Comparison of ENCODE assay signal across 8 mouse cellular contexts in genomic region chr9:35210542-35211474, GRCm38 (mm10). TPM values are rescaled to one million over a fixed set of nuclear protein-coding genes. Genes with fewer than 3 reads are reported as not detected.
DNase-seq lines count a peak whose midpoint lies in the region; ATAC-seq lines count a peak whose summit lies in the region.

Gene Foxred1 (minus strand): TSS chr9:35211055.

- H3K4me3 ChIP-seq in hindbrain, embryonic 16.5 days (ENCODE audit: low read length) = peak within 1 kb of the TSS; percentile 90
- peak within 1 kb of the TSS; percentile 100 for H3K4me3 ChIP-seq in macrophage (ENCODE audit: inconsistent target)

- peak within 1 kb of the TSS; percentile 95 for H3K27ac ChIP-seq in hindbrain, embryonic 16.5 days (ENCODE audit: low read depth, low read length)
- H3K27ac ChIP-seq in macrophage = peak within 1 kb of the TSS; percentile 98

- peak within 1 kb of the TSS; percentile 89 for H3K9ac ChIP-seq in hindbrain, embryonic 16.5 days (ENCODE audit: low read depth, low read length)

- H3K79me2 ChIP-seq in macrophage (ENCODE audit: inconsistent target) = peaks cover 23% of the 10 kb centered on the region

- DNase-seq in WW6 (ENCODE audit: low read depth, low spot score) = peak; percentile 97
- DNase-seq in cerebellum, postnatal 4 days (ENCODE audit: low spot score in 2 of 2) = peak; percentile 94 to 98
- DNase-seq in gastrocnemius, adult 18-20 months (ENCODE audit: low spot score) = peak; percentile 99
- DNase-seq in left cerebral cortex, adult 18-20 months (ENCODE audit: low spot score in 2 of 2) = peak; percentile 99
- peak; percentile 99 for DNase-seq in right cerebral cortex, adult 18-20 months
- DNase-seq in urinary bladder, postnatal 10 days (ENCODE audit: low spot score) = peak; percentile 98

- H3K27me3 ChIP-seq in hindbrain, embryonic 16.5 days (replicated peaks; ENCODE audit: control insufficient read depth, insufficient read depth, low read length) = no peaks in the 10 kb centered on the region

- peak; percentile 100 for ATAC-seq in hindbrain, embryonic 16.5 days

- no peaks in the 10 kb centered on the region for H3K9me3 ChIP-seq in hindbrain, embryonic 16.5 days (ENCODE audit: control insufficient read depth, low read length)

- WGBS in hindbrain, embryonic 16.5 days = under 1% methylated on average over 69 of the region's 72 CpGs
- under 1% methylated on average over 72 of the region's 72 CpGs for WGBS in macrophage (ENCODE audit: missing documents)

- peaks cover 32% of the 10 kb centered on the region for H3K36me3 ChIP-seq in hindbrain, embryonic 16.5 days (ENCODE audit: control insufficient read depth, insufficient read depth, low read length)
- peaks cover 66% of the 10 kb centered on the region for H3K36me3 ChIP-seq in macrophage (ENCODE audit: inconsistent target)

- peaks cover 16% of the 10 kb centered on the region for H3K4me1 ChIP-seq in hindbrain, embryonic 16.5 days (ENCODE audit: control insufficient read depth, insufficient read depth, low read depth, low read length)

- H3K4me2 ChIP-seq in hindbrain, embryonic 16.5 days (ENCODE audit: low read length) = peak within 1 kb of the TSS; percentile 89

RNA-seq across cellular contexts. Expression of gene Foxred1, which starts in this region (rescaled TPM):
- total RNA-seq in gastrocnemius, adult 18-20 months (2021) = 10 to 100 TPM; 14.6 to 19.5 TPM
- 48.0 and 51.4 TPM in 2 replicates for polyA plus RNA-seq in hindbrain, embryonic 16.5 days (2015; fragmentation: Nextera tagmentation; extraction: Ambion mirVana)
- 10 to 100 TPM; 29.7 to 36.0 TPM for total RNA-seq in left cerebral cortex, adult 18-20 months (2021)
- 100 to 1,000 TPM in 8 of 26 experiments, 10 to 100 TPM in 18; 20.0 to 119 (median 69.3) TPM for total RNA-seq in macrophage (2018; cell fraction: chromatin; rRNA removed)
- 10 to 100 TPM; 14.5 to 35.7 (median 22.1) TPM for total RNA-seq in macrophage (2018; cell fraction: cytosol; rRNA removed)
- total RNA-seq in macrophage (2018; cell fraction: nucleus; rRNA removed) = 10 to 100 TPM; 14.2 to 79.0 (median 48.1) TPM
- 18.9 to 27.3 TPM (median 22.8 TPM) in 3 replicates for polyA plus RNA-seq in macrophage (2018)

Comparison
In these comparisons a context has a peak if more than half of its experiments do, and no peak if none do; other contexts are left out.
1. Peak in every context shown above with its lines: DNase-seq, ATAC-seq, H3K4me3 ChIP-seq and H3K27ac ChIP-seq.